Comparison of ENCODE assay signal across 8 mouse cellular contexts in the genomic region with DNA sequence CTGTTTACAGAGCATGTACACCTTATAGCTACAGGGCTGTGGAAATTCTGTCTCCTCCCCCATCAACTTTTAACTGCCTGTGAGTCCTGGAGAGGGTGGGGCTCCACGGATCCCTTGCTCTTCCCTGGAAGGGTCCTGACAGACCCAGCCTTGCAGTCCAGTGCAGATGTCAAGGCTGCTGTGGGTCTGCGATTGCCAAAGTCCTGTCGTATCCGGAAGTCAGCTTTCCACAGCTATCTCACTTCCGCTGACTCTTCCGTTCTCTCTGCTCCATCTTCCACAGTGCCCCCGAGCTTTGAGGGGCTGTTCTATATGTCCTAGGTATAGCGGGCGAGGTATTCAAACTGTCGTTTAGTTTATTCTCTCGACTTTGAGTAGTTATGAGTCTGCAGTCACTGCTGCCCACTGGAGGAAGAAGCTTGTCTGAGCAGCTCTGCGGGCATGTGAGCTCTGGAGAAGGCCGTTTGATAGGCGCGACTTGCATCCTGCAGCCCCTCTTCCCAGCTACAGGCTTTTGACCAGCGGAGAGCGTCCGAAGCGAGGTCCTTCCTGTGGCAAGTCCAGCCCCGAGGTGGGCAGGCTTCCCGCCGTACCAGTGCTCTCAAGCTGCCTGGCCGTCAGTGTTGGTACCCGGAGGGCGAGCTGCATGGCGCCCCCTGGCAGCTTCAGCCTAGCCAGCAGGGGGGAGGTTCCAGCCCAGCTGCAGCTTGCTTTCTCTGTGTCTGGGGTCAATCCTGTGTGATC. TPM values are rescaled to one million over a fixed set of nuclear protein-coding genes. Genes with fewer than 3 reads are reported as not detected.
DNase-seq lines count a peak whose midpoint lies in the region; ATAC-seq and TF ChIP-seq lines count a peak whose summit lies in the region.

No protein-coding gene starts in this region.

- H3K27me3 ChIP-seq in heart, embryonic 14.5 days (ENCODE audit: control insufficient read depth, insufficient read depth, low read length) = no peaks in the 10 kb centered on the region
- no peaks in the 10 kb centered on the region for H3K27me3 ChIP-seq in kidney, postnatal 0 days (ENCODE audit: insufficient read depth, low read length)

- H3K27ac ChIP-seq in layer of hippocampus, adult 2 months = peak overlapping the region; percentile 36; the same call in 1 of the 2 replicates
- H3K27ac ChIP-seq in heart, embryonic 14.5 days (replicated peaks in 1 of 2; ENCODE audit: control insufficient read depth in 1 of 2, insufficient read depth in 1 of 2, low read depth in 2 of 2, low read length in 2 of 2) = peak overlapping the region; percentile 72 to 78
- no peak overlapping the region; the same call in 1 of the 2 replicates for H3K27ac ChIP-seq in kidney, postnatal 0 days

- intact Hi-C loops in left cerebral cortex, postnatal 36 days (cut with DNase I) = no loop called here

- no peaks in the 10 kb centered on the region for H3K9me3 ChIP-seq in heart, embryonic 14.5 days (ENCODE audit: control insufficient read depth, low read length)
- H3K9me3 ChIP-seq in kidney, postnatal 0 days (replicated peaks; ENCODE audit: low read length) = no peaks in the 10 kb centered on the region

- H3K4me3 ChIP-seq in layer of hippocampus, adult 2 months = peak overlapping the region; percentile 40
- peak overlapping the region; percentile 43 to 55 for H3K4me3 ChIP-seq in heart, embryonic 14.5 days (ENCODE audit: control insufficient read depth in 1 of 2, insufficient read depth in 1 of 2, low read depth in 1 of 2, low read length in 2 of 2)
- peak overlapping the region; percentile 30 for H3K4me3 ChIP-seq in kidney, postnatal 0 days (replicated peaks; ENCODE audit: low read depth, low read length)

- H3K4me1 ChIP-seq in heart, embryonic 14.5 days (ENCODE audit: control insufficient read depth in 2 of 2, insufficient read depth in 2 of 2, low read length in 2 of 2) = peaks cover 15 to 24% of the 10 kb centered on the region in 2 experiments
- no peaks in the 10 kb centered on the region for H3K4me1 ChIP-seq in kidney, postnatal 0 days (replicated peaks; ENCODE audit: insufficient read depth, low read length)

- H3K36me3 ChIP-seq in heart, embryonic 14.5 days (ENCODE audit: control insufficient read depth, insufficient read depth, low read length) = peaks cover 8% of the 10 kb centered on the region; the same call in 1 of the 2 replicates
- 0 out of 2 replicates have a peak, but pooled peaks cover 3% of the 10 kb centered on the region for H3K36me3 ChIP-seq in kidney, postnatal 0 days (ENCODE audit: insufficient read depth, low read length)

- TF ChIP-seq CTCF in layer of hippocampus, adult 2 months (conservative IDR thresholded peaks at IDR 0.05) = peak; percentile 71
- TF ChIP-seq CTCF in kidney, postnatal 0 days (IDR thresholded peaks at IDR 0.05; ENCODE audit: low read depth) = peak; percentile 59

- whole genome bisulfite sequencing in heart, embryonic 14.5 days = 18% methylated on average over 26 of the region's 26 CpGs
- WGBS in kidney, postnatal 0 days = 26% methylated on average over 26 of the region's 26 CpGs

- H3K9ac ChIP-seq in heart, embryonic 14.5 days (ENCODE audit: low read length) = peak overlapping the region; percentile 65
- 0 out of 2 replicates have a peak overlapping the region, but pooled peaks have one; percentile 32 for H3K9ac ChIP-seq in kidney, postnatal 0 days (ENCODE audit: low read depth, low read length)

- peak overlapping the region; percentile 69 for H3K4me2 ChIP-seq in heart, embryonic 14.5 days (ENCODE audit: low read length)
- peak overlapping the region; percentile 55 for H3K4me2 ChIP-seq in kidney, postnatal 0 days (ENCODE audit: low read length)

- ATAC-seq in heart, embryonic 14.5 days (ENCODE audit: insufficient number of reproducible peaks, insufficient read depth, low FRiP score, low read depth) = peak; percentile 46
- ATAC-seq in kidney, postnatal 0 days (replicated peaks; ENCODE audit: low FRiP score, low read depth) = peak; percentile 49; the same call in 1 of the 2 replicates

- peak in 1 of 2 experiments; percentile 39 for DNase-seq in layer of hippocampus, adult 2 months (ENCODE audit: low spot score in 2 of 2)
- DNase-seq in layer of hippocampus, adult 9-11 months = no peak
- peak; percentile 58 for DNase-seq in embryo, embryonic 10.5 days (ENCODE audit: low spot score)
- DNase-seq in kidney, postnatal 0 days (ENCODE audit: low spot score) = peak; percentile 49
- peak; percentile 61 for DNase-seq in lung, postnatal 36 days
- DNase-seq in ovary, postnatal 36 days (ENCODE audit: low spot score) = peak; percentile 71
- no peak for DNase-seq in left cerebral cortex, postnatal 36 days (ENCODE audit: low spot score in 2 of 2)

RNA-seq across cellular contexts. Expression of gene Pigk, which starts 49.4 kb away (rescaled TPM):
- total RNA-seq in layer of hippocampus, adult 2 months (2021) = 10 to 100 TPM; 46.1 to 48.3 TPM
- polyA plus RNA-seq in heart, embryonic 14.5 days (2014; fragmentation: Nextera tagmentation; extraction: Ambion mirVana) = 37.9 and 44.3 TPM in 2 replicates
- polyA plus RNA-seq in kidney, postnatal 0 days (2015; fragmentation: Nextera tagmentation; extraction: Ambion mirVana) = 48.5 and 55.3 TPM in 2 replicates
- total RNA-seq in left cerebral cortex, postnatal 36 days (2021) = 10 to 100 TPM; 49.5 to 52.9 TPM

Comparison
In these comparisons a context has a peak if more than half of its experiments do, and no peak if none do; other contexts are left out.
1. DNase-seq: peak in embryo, embryonic 10.5 days (single experiment), kidney, postnatal 0 days (single experiment), lung, postnatal 36 days (single experiment) and ovary, postnatal 36 days (single experiment); none in layer of hippocampus, adult 9-11 months (single experiment) and left cerebral cortex, postnatal 36 days (0 of 2).
2. Peak in every context shown above with its lines, with median percentiles within 50 percentile points of each other: H3K4me3 ChIP-seq.